Mouse (Mus musculus) brain, embryonic 14.5 days (tissue): ENCODE results near the gene Med19.

Experiments used
- CTCF ChIP-seq: fragments of 200-500 bp; IDR thresholded peaks from 2 replicates; pipeline ENCODE4 v1.5.1; 2012; ENCODE audit warnings: inconsistent platforms, mild to moderate bottlenecking, moderate library complexity, borderline replicate concordance; ENCODE audit not compliant: insufficient read depth, insufficient read length; ENCODE audit errors: extremely low read depth
- POLR2A ChIP-seq: fragments of 200-500 bp; IDR thresholded peaks from 2 replicates; pipeline ENCODE4 v1.6.1; 2012; ENCODE audit warnings: mild to moderate bottlenecking, inconsistent platforms, borderline replicate concordance; ENCODE audit not compliant: poor library complexity, insufficient read depth, insufficient read length, severe bottlenecking; ENCODE audit errors: extremely low read depth

GRCm38 (mm10) chr2:84655864-84656263 is 22.3 kb upstream of the Med19 start:
- TF ChIP-seq CTCF: no peak
- no peak for TF ChIP-seq POLR2A
